Mouse (Mus musculus) heart, embryonic 13.5 days (tissue): Measurements from ENCODE around the gene Nfkb1. TPM values are rescaled to one million over a fixed set of nuclear protein-coding genes. Genes with fewer than 3 reads are reported as not detected.

Source experiments
- ATAC-seq: fragments of 200-750 bp; cut with Nextera tagmentation; 2 replicates; pipeline ENCODE4 v1.8.0; 2017; ENCODE audit warnings: moderate TSS enrichment; ENCODE audit not compliant: insufficient number of reproducible peaks, low FRiP score, low TSS enrichment; ENCODE audit errors: extremely low read depth
- H3K27ac ChIP-seq: fragments of 300-500 bp; sonication (generic); replicated peaks from 2 replicates; pipeline ENCODE4 v1.5.1; 2015; ENCODE audit warnings: moderate library complexity, mild to moderate bottlenecking, inconsistent platforms
- H3K27me3 ChIP-seq: fragments of 300-500 bp; sonication (generic); replicated peaks from 2 replicates; pipeline ENCODE4 v1.6.1; 2015; ENCODE audit warnings: mild to moderate bottlenecking, inconsistent platforms
- H3K36me3 ChIP-seq: fragments of 300-500 bp; sonication (generic); 2 replicates; pipeline ENCODE4 v1.6.1; 2015; ENCODE audit warnings: mild to moderate bottlenecking, inconsistent platforms
- H3K4me1 ChIP-seq: fragments of 300-500 bp; sonication (generic); 2 replicates; pipeline ENCODE4 v1.6.1; 2015; ENCODE audit warnings: inconsistent platforms
- H3K4me2 ChIP-seq: fragments of 300-500 bp; sonication (generic); 2 replicates; pipeline ENCODE4 v1.6.1; 2015; ENCODE audit warnings: inconsistent platforms, mild to moderate bottlenecking, moderate library complexity
- H3K4me3 ChIP-seq: fragments of 300-500 bp; sonication (generic); 2 replicates; pipeline ENCODE4 v1.5.1; 2015; ENCODE audit warnings: moderate library complexity, mild to moderate bottlenecking, inconsistent platforms
- H3K9ac ChIP-seq: fragments of 300-500 bp; sonication (generic); 2 replicates; pipeline ENCODE4 v1.6.1; 2015; ENCODE audit warnings: inconsistent platforms, mild to moderate bottlenecking, moderate library complexity
- H3K9me3 ChIP-seq: fragments of 300-500 bp; sonication (generic); 2 replicates; pipeline ENCODE4 v1.6.1; 2016; ENCODE audit warnings: inconsistent platforms
- WGBS: fragments of 180-500 bp; shearing (Covaris S2); methylation state at CpG from one replicate; pipeline ENCODE4 v1.1.7; 2015; ENCODE audit warnings: mixed read lengths; 5-methylcytosine and 5-hydroxymethylcytosine counted together
- polyA plus RNA-seq: library from polyadenylated mRNA; unstranded; fragments of >200 nt; fragmentation: Nextera tagmentation; extraction: Ambion mirVana; gene quantifications from 2 replicates; pipeline ENCODE4 v1.2.1, GENCODE M21; 2015

Nfkb1 gene
- polyA plus RNA-seq, 1 experiment from 2014 or later, result 13.7 TPM

DNA sequence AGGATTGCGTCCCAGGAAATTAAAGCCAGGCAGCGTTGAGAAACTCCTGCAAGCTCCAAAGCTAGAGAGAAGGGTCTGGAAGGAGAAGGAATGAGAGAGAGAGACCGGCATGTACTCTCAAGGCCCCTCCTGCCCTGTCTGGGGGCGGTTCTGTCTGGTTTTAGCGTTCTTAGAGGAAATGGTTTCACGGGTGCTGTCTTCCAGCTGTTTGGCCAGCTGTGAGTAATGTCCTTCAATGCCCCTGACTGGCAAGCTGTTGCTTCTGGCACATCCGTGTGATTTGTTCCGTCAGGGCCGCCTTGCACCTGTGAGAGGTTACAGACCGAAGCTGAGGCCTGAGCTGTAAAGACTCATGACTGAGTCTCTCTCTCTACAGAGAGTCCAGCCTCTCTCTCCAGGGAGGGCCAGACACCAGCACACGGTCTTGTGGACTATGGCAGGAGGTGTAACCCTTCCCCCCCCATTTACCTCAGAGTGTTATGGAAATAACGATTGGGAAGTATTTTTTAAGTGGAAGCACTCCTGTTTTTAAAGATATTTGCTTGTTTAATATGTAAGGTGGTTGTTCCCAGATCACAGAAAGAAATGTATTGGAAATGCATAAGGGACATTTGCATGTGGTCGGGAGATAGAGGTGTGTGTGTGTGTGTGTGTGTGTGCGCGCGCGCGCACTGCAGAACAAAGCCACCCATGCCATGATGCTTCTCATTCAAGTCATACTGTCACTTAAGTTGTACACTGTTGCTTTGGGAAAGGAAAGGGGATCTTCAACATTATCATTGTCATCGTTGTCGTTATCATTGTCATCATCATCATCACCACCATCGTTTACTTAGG, 110.7 kb downstream of the Nfkb1 start:
- Histone ChIP-seq H3K4me2 (no peak overlapping the region), H3K27ac (no peak overlapping the region; the same call in 1 of the 2 replicates), H3K9me3 (no peaks in the 10 kb centered on the region), H3K36me3 (peaks cover 21% of the 10 kb centered on the region), H3K4me3 (no peak overlapping the region), H3K9ac (peak overlapping the region; percentile 33; the same call in 1 of the 2 replicates), H3K27me3 (no peaks in the 10 kb centered on the region), H3K4me1 (peaks cover 47% of the 10 kb centered on the region)
- WGBS, result 68% methylated on average over 21 of the region's 21 CpGs
- no peak for ATAC-seq

DNA sequence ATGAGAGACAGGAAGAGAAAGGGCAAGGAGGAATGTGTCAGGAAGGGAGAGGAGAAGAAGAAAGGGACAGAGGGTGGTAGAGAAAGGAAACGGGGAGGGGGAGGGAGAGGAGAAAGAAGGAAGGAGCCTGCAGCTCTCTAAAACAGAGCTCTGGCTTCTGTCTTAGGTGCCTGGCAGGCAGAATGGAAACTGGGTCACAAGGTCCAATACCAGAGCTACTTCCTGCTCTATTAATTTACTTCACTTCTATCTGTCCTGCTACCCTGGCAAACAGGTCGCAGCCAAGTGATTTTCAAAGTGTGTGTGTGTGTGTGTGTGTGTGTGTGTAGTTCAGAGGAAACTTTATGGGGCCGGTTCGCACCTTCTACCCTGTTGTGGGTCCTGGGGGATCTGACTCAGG, 112.2 kb downstream of the Nfkb1 start:
- WGBS, result 49% methylated on average over 4 of the region's 4 CpGs

DNA sequence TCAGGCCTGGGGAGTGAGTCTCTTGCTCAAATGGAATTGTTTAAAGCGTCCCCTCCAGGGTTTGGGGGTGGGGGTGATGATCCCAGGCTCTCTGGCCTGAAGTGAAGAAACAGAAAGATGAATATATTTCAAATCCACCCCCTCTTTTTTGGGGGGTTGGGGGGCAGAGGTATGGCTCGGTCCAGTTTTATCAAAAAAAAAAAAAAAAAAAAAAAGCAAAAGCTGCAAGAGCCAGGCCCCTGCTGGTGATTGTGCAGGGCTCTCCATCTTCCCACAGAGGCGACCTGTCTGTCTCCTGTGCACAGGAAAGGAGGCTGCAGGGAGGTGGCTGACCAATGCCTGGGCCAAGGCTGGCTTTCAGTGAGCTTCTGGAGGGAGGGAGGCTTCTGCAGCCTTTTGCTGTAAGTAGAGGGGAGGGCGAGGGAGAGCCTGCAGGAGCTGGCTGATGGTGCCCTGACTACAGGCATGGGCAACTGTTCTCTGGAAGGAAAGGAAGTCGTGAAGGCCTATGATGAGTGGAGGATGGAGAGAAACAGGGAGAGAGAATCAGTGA, 112.7 kb downstream of the Nfkb1 start:
- H3K9me3 ChIP-seq, result no peaks in the 10 kb centered on the region
- WGBS, result 45% methylated on average over 5 of the region's 5 CpGs
- H3K4me3 ChIP-seq, result no peak overlapping the region
- H3K27me3 ChIP-seq, result no peaks in the 10 kb centered on the region
- no peak overlapping the region for H3K4me2 ChIP-seq
- peak overlapping the region; percentile 68 for H3K27ac ChIP-seq
- peaks cover 57% of the 10 kb centered on the region for H3K4me1 ChIP-seq
- ATAC-seq, result no peak
- H3K36me3 ChIP-seq, result peaks cover 4% of the 10 kb centered on the region
- peak overlapping the region; percentile 34; the same call in 1 of the 2 replicates for H3K9ac ChIP-seq

More for the DNA sequence above, 112.2 kb downstream of the Nfkb1 start:
- Histone ChIP-seq H3K27me3 (no peaks in the 10 kb centered on the region), H3K4me1 (peaks cover 52% of the 10 kb centered on the region), H3K4me3 (no peak overlapping the region), H3K9me3 (no peaks in the 10 kb centered on the region), H3K36me3 (peaks cover 9% of the 10 kb centered on the region), H3K27ac (peak overlapping the region; percentile 68), H3K4me2 (no peak overlapping the region), H3K9ac (0 out of 2 replicates have a peak overlapping the region, but pooled peaks have one; percentile 34)
- no peak for ATAC-seq

DNA sequence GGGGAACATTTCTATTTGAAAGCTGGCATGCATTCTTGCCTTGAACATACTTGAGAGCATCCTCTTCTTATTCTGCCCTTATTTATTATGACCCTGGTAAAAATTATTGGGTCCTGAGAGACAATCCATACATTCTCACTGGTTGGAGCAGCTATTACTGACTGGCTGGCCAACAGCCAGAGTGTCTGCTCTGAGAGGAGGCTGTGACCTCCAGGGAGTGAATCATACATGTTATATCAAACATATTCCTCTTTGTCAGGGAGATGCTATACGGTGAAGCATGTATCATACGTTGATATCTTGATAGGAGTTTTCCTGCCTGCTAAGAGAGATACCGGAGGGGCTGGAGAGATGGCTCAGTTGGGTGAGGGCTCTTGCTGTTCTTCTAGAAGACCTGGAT, 116.2 kb downstream of the Nfkb1 start:
- Histone ChIP-seq H3K4me3 (no peak overlapping the region), H3K9ac (no peak overlapping the region), H3K27ac (0 out of 2 replicates have a peak overlapping the region, but pooled peaks have one; percentile 3), H3K4me2 (no peak overlapping the region), H3K27me3 (no peaks in the 10 kb centered on the region), H3K4me1 (peaks cover 48% of the 10 kb centered on the region), H3K9me3 (no peaks in the 10 kb centered on the region), H3K36me3 (peaks cover 14% of the 10 kb centered on the region)
- 53% methylated on average over 3 of the region's 3 CpGs for WGBS
- ATAC-seq, result no peak

DNA sequence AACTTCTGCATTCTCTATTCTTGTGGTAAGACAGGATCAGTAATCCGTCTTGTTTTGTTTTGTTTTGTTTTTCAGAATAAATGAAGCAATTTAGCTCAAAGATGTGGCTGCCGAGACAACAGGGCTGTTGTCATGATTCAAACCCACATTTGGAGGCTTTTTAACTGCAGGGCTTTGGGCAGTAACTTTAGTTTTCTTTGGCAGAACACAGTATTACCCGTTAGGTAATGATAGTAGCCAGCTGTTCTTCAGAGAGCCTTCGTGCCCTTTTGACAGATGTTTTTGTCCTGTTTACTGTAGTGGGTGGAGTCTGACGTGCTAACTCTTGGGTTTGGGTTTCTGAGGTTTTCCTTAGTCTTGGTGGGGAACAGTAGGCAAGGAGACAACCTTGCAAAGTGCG, 118.3 kb downstream of the Nfkb1 start:
- H3K36me3 ChIP-seq, result peaks cover 16% of the 10 kb centered on the region
- no peak overlapping the region for H3K9ac ChIP-seq
- H3K27ac ChIP-seq, result no peak overlapping the region; the same call in 1 of the 2 replicates
- H3K4me2 ChIP-seq, result no peak overlapping the region
- 51% methylated on average over 6 of the region's 6 CpGs for WGBS
- H3K27me3 ChIP-seq, result no peaks in the 10 kb centered on the region
- H3K4me3 ChIP-seq, result no peak overlapping the region
- H3K9me3 ChIP-seq, result no peaks in the 10 kb centered on the region
- no peak for ATAC-seq
- H3K4me1 ChIP-seq, result peaks cover 47% of the 10 kb centered on the region

DNA sequence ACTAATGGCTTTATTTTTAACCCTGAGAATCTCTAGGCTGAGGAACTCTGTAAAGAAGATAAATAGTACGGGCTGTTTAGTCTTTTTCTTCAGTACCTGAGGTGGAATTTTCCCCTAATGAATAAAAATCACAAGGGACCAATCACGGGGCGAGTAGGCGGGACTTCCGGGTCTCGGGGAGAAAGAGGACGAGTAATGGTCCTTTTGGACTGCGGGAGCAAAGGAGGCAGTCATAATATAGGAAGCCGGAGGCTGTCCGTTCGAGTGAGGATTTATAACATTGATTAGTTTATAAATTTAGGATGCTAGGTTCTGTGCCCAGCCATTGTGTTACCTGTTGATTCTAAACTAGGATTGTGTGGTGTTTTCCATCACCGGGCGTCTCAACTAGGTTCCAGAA, 119.8 kb downstream of the Nfkb1 start:
- Histone ChIP-seq H3K9me3 (no peaks in the 10 kb centered on the region), H3K27me3 (no peaks in the 10 kb centered on the region), H3K36me3 (peaks cover 25% of the 10 kb centered on the region), H3K4me1 (peaks cover 55% of the 10 kb centered on the region), H3K4me3 (no peak overlapping the region), H3K4me2 (no peak overlapping the region), H3K27ac (no peak overlapping the region), H3K9ac (no peak overlapping the region)
- no peak for ATAC-seq
- WGBS, result 62% methylated on average over 13 of the region's 13 CpGs

DNA sequence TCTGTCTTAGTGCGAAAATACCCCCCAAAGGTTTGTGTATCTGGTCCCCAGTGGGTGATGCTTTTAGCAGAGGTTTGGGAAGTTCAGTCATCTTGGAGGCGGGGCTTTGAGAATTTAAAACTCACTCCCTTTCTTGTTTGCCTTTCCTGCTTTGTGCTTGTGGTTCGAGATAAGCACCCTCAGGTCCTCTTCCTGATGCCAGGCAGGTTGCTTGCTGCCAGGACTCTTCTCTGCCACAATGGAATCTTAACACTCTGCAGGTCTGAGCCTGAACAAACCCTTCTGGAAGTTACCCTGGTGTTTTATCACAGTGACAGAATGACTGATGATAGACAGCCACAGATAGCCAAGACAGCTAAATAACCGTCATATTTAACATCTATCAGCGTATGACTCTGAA, 122.7 kb downstream of the Nfkb1 start:
- Histone ChIP-seq H3K36me3 (peaks cover 31% of the 10 kb centered on the region), H3K9me3 (no peaks in the 10 kb centered on the region), H3K4me3 (no peak overlapping the region), H3K27me3 (no peaks in the 10 kb centered on the region), H3K4me1 (peaks cover 31% of the 10 kb centered on the region), H3K9ac (no peak overlapping the region), H3K4me2 (no peak overlapping the region), H3K27ac (peak overlapping the region; percentile 49)
- no peak for ATAC-seq
- 44% methylated on average over 5 of the region's 5 CpGs for WGBS

DNA sequence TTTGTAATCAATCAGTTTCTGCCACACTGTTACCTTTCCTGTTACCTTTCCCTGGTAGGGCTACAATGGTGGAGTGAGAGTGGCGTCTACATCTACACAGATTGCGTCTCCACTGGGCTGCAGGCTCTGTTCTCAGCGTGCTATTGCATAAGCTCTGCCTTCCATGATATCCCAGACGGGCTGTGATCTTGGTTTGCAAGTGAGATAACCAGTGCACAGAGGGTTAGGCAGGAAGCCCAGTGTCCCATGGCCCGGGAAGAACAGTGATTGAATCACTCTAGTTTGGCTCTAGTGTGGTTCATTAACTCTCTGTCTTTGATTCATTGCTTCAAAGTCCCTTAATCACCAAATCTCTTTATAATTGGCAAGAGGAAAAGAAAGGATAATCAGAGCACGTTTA, 123.5 kb downstream of the Nfkb1 start:
- no peak overlapping the region for H3K4me2 ChIP-seq
- whole genome bisulfite sequencing, result 42% methylated on average over 6 of the region's 6 CpGs
- no peak overlapping the region for H3K27ac ChIP-seq

DNA sequence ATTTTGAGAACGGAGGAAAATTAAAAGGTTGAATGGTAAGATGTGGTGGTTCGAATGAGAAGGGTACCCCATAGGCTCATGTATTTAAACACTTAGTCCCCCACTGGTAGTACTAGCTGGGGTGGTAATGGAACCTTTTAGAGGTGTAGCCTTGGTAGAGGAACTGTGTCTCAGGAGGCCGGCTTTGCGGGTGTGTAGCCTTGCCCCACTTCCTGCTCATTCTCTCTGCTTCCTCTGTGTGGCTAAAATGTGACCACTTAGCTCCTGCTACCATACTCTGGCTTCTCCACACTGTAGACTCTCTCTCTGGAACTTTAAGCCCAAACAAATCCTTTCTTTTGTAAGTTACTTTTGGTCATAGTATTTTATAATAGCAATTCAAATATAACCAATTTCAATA, 126.0 kb downstream of the Nfkb1 start:
- Histone ChIP-seq H3K27ac (no peak overlapping the region), H3K9ac (no peak overlapping the region), H3K36me3 (peaks cover 24% of the 10 kb centered on the region), H3K9me3 (no peaks in the 10 kb centered on the region), H3K4me1 (peaks cover 31% of the 10 kb centered on the region), H3K4me2 (no peak overlapping the region), H3K27me3 (no peaks in the 10 kb centered on the region), H3K4me3 (no peak overlapping the region)
- no peak for ATAC-seq
- 77% methylated on average over 4 of the region's 4 CpGs for WGBS

More for the DNA sequence above, 123.5 kb downstream of the Nfkb1 start:
- Histone ChIP-seq H3K4me1 (peaks cover 31% of the 10 kb centered on the region), H3K4me3 (no peak overlapping the region), H3K36me3 (peaks cover 31% of the 10 kb centered on the region), H3K27me3 (no peaks in the 10 kb centered on the region), H3K9ac (no peak overlapping the region), H3K9me3 (no peaks in the 10 kb centered on the region)
- no peak for ATAC-seq

DNA sequence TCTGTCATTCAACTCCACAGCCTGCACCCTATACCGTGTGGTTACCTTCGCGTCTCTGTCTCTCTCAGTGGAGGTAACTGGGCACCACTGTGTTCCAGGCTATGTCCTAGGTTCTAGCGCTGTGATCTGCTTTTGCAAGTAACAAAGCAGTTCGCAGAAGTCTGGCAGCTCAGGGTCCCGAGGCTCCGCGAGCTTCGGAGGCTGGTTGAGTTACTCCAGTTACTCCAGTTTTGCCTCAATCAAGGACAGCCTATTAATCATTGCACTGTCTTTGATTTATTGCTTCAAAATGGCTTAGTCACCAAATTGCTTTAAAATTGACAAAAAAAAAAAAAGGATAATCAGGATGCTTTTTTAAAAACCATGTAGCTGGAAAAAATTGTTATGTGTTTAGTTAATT, 126.6 kb downstream of the Nfkb1 start:
- no peak overlapping the region for H3K27ac ChIP-seq
- H3K27me3 ChIP-seq, result no peaks in the 10 kb centered on the region
- peaks cover 20% of the 10 kb centered on the region; the same call in 1 of the 2 replicates for H3K36me3 ChIP-seq
- WGBS, result 86% methylated on average over 9 of the region's 9 CpGs
- H3K9me3 ChIP-seq, result no peaks in the 10 kb centered on the region
- no peak overlapping the region for H3K9ac ChIP-seq
- H3K4me1 ChIP-seq, result peaks cover 31% of the 10 kb centered on the region
- H3K4me3 ChIP-seq, result no peak overlapping the region
- ATAC-seq, result no peak
- no peak overlapping the region for H3K4me2 ChIP-seq

DNA sequence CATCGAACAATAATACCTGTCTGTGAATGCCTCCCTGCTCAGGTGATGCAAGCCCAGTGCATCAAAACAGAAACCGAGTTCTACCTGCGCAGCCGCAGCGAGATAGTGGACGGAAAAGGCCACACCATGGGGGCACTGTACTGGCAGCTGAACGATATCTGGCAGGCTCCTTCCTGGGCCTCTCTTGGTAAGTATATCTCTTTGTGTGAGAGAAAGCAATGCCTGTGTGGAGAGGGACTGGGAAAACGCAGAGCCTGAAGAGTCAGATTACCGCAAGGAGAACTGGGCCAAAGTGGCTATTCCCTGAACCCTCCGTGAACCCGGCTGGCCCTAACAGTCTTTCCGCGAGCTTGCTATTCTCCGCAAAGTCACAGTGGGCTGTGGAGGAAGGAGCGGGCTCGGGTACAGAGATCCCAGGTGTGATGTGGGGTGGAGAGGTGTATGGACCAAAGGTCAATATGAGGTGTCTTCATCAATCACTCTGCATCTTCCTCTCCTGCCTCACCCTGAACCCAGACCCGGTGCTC, 128.1 kb downstream of the Nfkb1 start:
- Histone ChIP-seq H3K4me2 (peak overlapping the region; percentile 16; the same call in 1 of the 2 replicates), H3K9ac (0 out of 2 replicates have a peak overlapping the region, but pooled peaks have one; percentile 24), H3K36me3 (peaks cover 27% of the 10 kb centered on the region), H3K9me3 (no peaks in the 10 kb centered on the region), H3K27me3 (no peaks in the 10 kb centered on the region), H3K27ac (no peak overlapping the region; the same call in 1 of the 2 replicates), H3K4me3 (no peak overlapping the region), H3K4me1 (peaks cover 19% of the 10 kb centered on the region)
- WGBS, result 59% methylated on average over 17 of the region's 17 CpGs
- no peak for ATAC-seq
